Mouse (Mus musculus): ENCODE data around the gene Hils1. TPM values are rescaled to one million over a fixed set of nuclear protein-coding genes. Genes with fewer than 3 reads are reported as not detected.

Gene Hils1
- total RNA-seq, 2 experiments from 2014 or later: not detected

GRCm38 (mm10) chr11:94937335-94937781 is 30.0 kb upstream of the Hils1 start:
- intact Hi-C loops (cut with DNase I): loop anchor here (1.0 to 5.0 kb wide), 5 partner anchors 71 to 207 kb away; partner anchors contain the start of gene Pdk2
- peak; percentile 47 to 65 for DNase-seq (ENCODE audit: extremely low spot score in 1 of 2, low spot score in 2 of 2)
- Histone ChIP-seq H3K4me3 (peak overlapping the region; percentile 40; the same call in 1 of the 2 replicates), H3K27ac (no peak overlapping the region)
- no peak for TF ChIP-seq CTCF (IDR thresholded peaks at IDR 0.05)

DNA sequence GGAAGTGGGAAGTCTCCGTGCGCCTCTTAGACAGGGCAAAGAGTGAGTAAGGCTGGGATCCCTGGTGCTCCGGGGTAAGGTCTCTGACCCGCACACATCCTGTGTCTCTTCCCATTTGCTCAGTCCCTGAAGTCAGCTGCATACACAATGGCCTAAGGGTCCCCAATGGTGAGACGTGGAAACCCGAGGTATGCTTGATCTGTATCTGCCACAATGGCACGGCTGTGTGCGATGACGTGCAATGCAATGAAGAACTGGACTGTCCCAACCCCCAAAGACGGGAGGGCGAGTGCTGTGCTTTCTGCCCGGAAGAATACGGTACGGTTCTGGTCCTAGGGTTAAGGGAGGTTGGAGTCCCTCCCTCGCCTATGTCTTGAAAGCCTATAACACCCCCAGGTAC is 29.6 kb upstream of the Hils1 start:
- Histone ChIP-seq H3K27ac (no peak overlapping the region), H3K4me3 (no peak overlapping the region; the same call in 1 of the 2 replicates)
- no peak for TF ChIP-seq CTCF (IDR thresholded peaks at IDR 0.05)
- no peak for DNase-seq (ENCODE audit: extremely low spot score in 1 of 2, low spot score in 2 of 2)
- intact Hi-C loops (cut with DNase I): loop anchor here (1.0 to 5.0 kb wide), 5 partner anchors 71 to 207 kb away; partner anchors contain the start of gene Pdk2

DNA sequence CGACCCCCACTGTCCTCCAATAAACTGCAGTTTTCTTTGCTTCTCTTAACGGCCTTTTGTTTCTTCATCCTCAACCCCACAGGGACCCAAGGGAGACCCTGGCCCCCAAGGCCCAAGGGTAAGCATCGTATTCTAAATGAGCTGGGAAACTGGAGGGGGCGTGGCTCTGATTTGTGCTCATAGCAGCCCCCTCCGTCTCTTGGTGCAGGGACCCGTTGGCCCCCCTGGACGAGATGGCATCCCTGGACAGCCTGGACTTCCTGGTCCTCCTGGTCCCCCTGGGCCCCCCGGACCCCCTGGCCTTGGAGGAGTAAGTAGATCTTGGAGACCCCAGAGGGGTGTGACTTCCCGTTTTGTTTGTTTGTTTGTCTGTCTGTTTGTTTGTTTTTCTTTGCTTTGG is 29.1 kb upstream of the Hils1 start:
- DNase-seq (ENCODE audit: extremely low spot score in 1 of 2, low spot score in 2 of 2): no peak
- Histone ChIP-seq H3K4me3 (no peak overlapping the region), H3K27ac (no peak overlapping the region)
- TF ChIP-seq CTCF (IDR thresholded peaks at IDR 0.05): no peak
- intact Hi-C loops (cut with DNase I): loop anchor here (5.0 kb wide), 1 partner anchor 104 kb away; the partner anchor contains the start of gene Pdk2

- TF ChIP-seq CTCF (IDR thresholded peaks at IDR 0.05): peak; percentile 94
- Histone ChIP-seq H3K27ac (no peak overlapping the region), H3K4me3 (no peak overlapping the region)
- intact Hi-C loops (cut with DNase I): loop anchor here (1.0 to 5.0 kb wide), 2 partner anchors 30 to 103 kb away; partner anchors contain the start of gene Pdk2
- DNase-seq (ENCODE audit: extremely low spot score in 1 of 2, low spot score in 2 of 2): peak; percentile 65 to 75
Observed at GRCm38 (mm10) chr11:94939280-94939679, 28.1 kb upstream of the Hils1 start.

GRCm38 (mm10) chr11:94941121-94941520 is 26.3 kb upstream of the Hils1 start:
- no peak; the same call in 1 of the 2 replicates for TF ChIP-seq CTCF (IDR thresholded peaks at IDR 0.05)

GRCm38 (mm10) chr11:94941776-94942175 is 25.6 kb upstream of the Hils1 start:
- DNase-seq (ENCODE audit: extremely low spot score in 1 of 2, low spot score in 2 of 2): no peak
- intact Hi-C loops (cut with DNase I): loop anchor here (10.0 kb wide), 1 partner anchor 163 kb away; no protein-coding TSS in a partner anchor
- no peak overlapping the region for H3K4me3 ChIP-seq

More at GRCm38 (mm10) chr11:94941121-94941520, 26.3 kb upstream of the Hils1 start:
- no peak overlapping the region for H3K27ac ChIP-seq
- DNase-seq (ENCODE audit: extremely low spot score in 1 of 2, low spot score in 2 of 2): no peak
- intact Hi-C loops (cut with DNase I): loop anchor here (10.0 kb wide), 1 partner anchor 164 kb away; no protein-coding TSS in a partner anchor
- H3K4me3 ChIP-seq: no peak overlapping the region

DNA sequence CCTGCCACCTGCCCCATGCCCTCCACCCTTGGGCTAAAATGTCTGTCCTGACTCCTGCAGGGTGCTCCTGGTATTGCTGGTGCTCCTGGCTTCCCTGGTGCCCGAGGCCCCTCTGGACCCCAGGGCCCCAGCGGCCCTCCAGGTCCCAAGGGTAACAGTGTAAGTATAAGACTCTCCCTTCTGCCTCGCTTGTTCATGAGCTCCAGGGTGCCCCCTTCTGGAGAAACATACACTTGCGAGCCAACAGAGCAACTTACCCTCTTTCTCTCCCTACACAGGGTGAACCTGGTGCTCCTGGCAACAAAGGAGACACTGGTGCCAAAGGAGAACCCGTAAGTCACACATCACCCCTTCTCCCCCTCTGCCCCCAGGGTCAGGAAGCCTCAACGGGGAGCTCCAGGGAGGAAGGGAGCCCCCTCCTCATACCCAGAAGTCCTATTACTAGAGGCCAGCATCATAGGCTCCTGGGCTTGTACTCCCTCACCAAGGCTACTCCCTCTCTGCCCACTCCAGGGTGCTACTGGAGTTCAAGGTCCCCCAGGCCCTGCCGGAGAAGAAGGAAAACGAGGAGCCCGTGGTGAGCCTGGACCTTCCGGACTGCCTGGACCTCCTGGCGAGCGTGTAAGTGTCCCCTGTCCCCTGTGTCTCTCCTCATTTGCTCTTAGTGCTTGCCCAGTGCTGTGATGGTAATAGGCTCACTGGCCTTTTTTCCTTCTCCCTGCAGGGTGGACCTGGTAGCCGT is 24.9 kb upstream of the Hils1 start:
- Histone ChIP-seq H3K27ac (no peak overlapping the region), H3K4me3 (no peak overlapping the region)
- intact Hi-C loops (cut with DNase I): loop anchor here (10.0 kb wide), 1 partner anchor 162 kb away; no protein-coding TSS in a partner anchor
- peak in 1 of 2 experiments; percentile 43 for DNase-seq (ENCODE audit: extremely low spot score in 1 of 2, low spot score in 2 of 2)
- peak; percentile 67 for TF ChIP-seq CTCF (IDR thresholded peaks at IDR 0.05)

More at GRCm38 (mm10) chr11:94941776-94942175, 25.6 kb upstream of the Hils1 start:
- no peak overlapping the region for H3K27ac ChIP-seq
- TF ChIP-seq CTCF (IDR thresholded peaks at IDR 0.05): no peak

DNA sequence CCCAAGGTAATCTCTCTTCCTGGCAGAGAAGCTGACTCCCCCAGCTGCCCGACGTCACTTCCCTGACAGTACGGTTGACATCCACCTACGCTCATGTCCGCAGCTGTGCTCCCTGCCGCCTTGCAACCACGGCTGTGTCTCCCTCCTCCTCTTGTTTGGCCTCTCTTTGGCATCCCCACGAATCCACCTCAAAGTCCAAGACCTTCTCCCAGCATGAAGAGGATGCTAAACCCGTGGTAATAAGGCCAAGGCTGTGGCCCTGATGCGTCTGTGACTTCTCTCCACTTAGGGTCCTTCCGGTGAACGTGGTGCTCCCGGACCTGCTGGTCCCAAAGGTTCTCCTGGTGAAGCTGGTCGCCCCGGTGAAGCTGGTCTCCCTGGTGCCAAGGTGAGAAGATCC is 24.3 kb upstream of the Hils1 start:
- intact Hi-C loops (cut with DNase I): loop anchor here (10.0 kb wide), 1 partner anchor 162 kb away; no protein-coding TSS in a partner anchor
- no peak for TF ChIP-seq CTCF (IDR thresholded peaks at IDR 0.05)
- DNase-seq (ENCODE audit: extremely low spot score in 1 of 2, low spot score in 2 of 2): no peak
- Histone ChIP-seq H3K27ac (no peak overlapping the region), H3K4me3 (no peak overlapping the region)

DNA sequence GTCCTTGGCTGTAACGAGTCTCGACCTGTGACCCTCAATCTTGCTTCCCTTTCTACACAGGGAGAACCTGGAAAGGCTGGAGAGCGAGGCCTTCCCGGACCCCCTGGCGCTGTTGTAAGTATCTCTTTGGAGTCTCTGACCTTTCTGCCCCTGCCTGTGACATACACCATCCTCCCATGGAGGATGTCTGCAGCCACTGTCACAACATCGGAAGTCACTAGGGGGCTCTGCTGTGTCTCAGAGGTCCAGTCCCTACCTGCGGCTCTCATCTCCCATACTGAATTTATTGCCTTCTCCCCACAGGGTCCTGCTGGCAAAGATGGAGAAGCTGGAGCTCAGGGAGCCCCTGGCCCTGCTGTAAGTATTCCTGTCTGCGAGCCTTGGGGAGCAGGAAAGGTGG is 23.1 kb upstream of the Hils1 start:
- H3K4me3 ChIP-seq: no peak overlapping the region
- intact Hi-C loops (cut with DNase I): loop anchor here (10.0 kb wide), 1 partner anchor 161 kb away; no protein-coding TSS in a partner anchor
- peak; percentile 13 for TF ChIP-seq CTCF (IDR thresholded peaks at IDR 0.05)
- no peak for DNase-seq (ENCODE audit: extremely low spot score in 1 of 2, low spot score in 2 of 2)
- H3K27ac ChIP-seq: no peak overlapping the region

DNA sequence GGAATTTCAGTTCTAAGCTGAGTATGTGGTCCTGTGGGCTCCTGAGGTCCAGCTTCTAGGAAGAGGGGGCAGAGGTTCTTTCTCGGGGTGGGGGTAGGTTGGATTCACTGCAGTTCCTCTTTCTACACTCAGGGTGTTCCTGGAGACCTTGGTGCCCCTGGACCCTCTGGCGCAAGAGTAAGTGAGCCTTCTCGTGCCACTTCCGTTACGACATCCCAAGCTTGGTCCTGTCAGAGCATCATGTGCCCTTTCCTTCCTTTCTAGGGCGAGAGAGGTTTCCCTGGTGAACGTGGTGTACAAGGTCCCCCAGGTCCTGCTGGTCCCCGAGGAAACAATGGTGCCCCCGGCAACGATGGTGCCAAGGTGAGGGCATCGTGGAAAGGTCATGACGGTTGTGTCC is 22.2 kb upstream of the Hils1 start:
- no peak overlapping the region for H3K27ac ChIP-seq
- TF ChIP-seq CTCF (IDR thresholded peaks at IDR 0.05): no peak
- no peak overlapping the region for H3K4me3 ChIP-seq
- DNase-seq (ENCODE audit: extremely low spot score in 1 of 2, low spot score in 2 of 2): no peak
- intact Hi-C loops (cut with DNase I): loop anchor here (10.0 kb wide), 1 partner anchor 160 kb away; no protein-coding TSS in a partner anchor

DNA sequence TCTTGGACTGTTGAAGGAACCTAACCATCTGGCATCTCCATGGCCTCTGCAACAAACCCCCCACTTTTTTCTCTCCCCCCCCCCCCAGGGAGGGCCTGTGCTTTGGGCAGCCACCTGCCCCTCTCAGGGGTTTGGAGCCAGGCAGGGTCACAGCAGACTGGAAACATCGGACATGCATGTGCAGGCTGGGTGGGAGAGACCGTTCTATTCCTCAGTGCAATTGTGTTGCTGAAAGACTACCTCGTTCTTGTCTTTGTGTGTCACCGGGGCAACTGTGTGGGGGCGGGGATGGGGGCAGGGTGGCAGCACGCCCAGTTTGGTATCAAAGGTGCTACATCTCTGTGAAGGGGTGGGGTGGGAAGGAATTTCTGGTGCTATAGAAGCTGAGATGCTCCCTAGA is 15.2 kb upstream of the Hils1 start:
- DNase-seq (ENCODE audit: extremely low spot score in 1 of 2, low spot score in 2 of 2): no peak
- Histone ChIP-seq H3K27ac (no peak overlapping the region), H3K4me3 (no peak overlapping the region)
- no peak for TF ChIP-seq CTCF (IDR thresholded peaks at IDR 0.05)
- intact Hi-C loops (cut with DNase I): no loop called here

DNA sequence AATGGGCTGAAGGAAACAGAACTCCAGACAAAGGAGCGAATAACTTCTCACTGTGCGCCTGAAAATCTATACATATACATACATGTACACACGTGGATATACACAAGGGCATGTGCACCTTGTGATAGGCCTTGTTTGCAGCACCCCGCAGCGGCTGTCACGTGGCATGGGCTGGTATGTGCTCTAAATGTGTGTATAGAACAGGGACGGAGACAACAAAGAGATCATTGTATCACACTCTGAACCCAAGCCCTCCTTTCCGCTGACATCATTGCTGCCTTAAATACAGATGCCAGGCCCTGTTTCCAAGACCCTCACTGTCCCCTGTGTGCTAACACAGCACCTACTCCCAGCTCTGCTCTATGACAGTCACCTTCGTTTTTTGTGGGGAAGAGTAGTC is 12.3 kb upstream of the Hils1 start:
- no peak for DNase-seq (ENCODE audit: extremely low spot score in 1 of 2, low spot score in 2 of 2)
- no peak for TF ChIP-seq CTCF (IDR thresholded peaks at IDR 0.05)
- Histone ChIP-seq H3K4me3 (no peak overlapping the region), H3K27ac (no peak overlapping the region)
- intact Hi-C loops (cut with DNase I): no loop called here
